Mouse (Mus musculus) liver, embryonic 13.5 days (tissue): Measurements from ENCODE around the gene Olfr597. TPM values are rescaled to one million over a fixed set of nuclear protein-coding genes. Genes with fewer than 3 reads are reported as not detected.
"Not testable (repeated sequence)": the region's sequence is repeated elsewhere in the genome, so short reads cannot be mapped to it uniquely, and the experiment has no call there.

Experiments used
- ATAC-seq: fragments of 200-750 bp; cut with Nextera tagmentation; 2 replicates; pipeline ENCODE4 v1.8.0; 2017; ENCODE audit warnings: low read depth, mild to moderate bottlenecking, moderate number of reproducible peaks, moderate library complexity
- DNase-seq: peaks from one replicate; pipeline ENCODE4 v3.0.0; 2022
- H3K27ac ChIP-seq: fragments of 300-500 bp; sonication (generic); 2 replicates; pipeline ENCODE4 v1.5.1; 2015; ENCODE audit warnings: moderate library complexity, mild to moderate bottlenecking, inconsistent platforms
- H3K27me3 ChIP-seq: fragments of 300-500 bp; sonication (generic); 2 replicates; pipeline ENCODE4 v1.6.1; 2015; ENCODE audit warnings: mild to moderate bottlenecking, inconsistent platforms
- H3K36me3 ChIP-seq: fragments of 300-500 bp; sonication (generic); 2 replicates; pipeline ENCODE4 v1.6.1; 2015; ENCODE audit warnings: mild to moderate bottlenecking, inconsistent platforms
- H3K4me1 ChIP-seq: fragments of 300-500 bp; sonication (generic); replicated peaks from 2 replicates; pipeline ENCODE4 v1.6.1; 2015; ENCODE audit warnings: inconsistent platforms
- H3K4me2 ChIP-seq: fragments of 300-500 bp; sonication (generic); 2 replicates; pipeline ENCODE4 v1.6.1; 2015; ENCODE audit warnings: inconsistent platforms, mild to moderate bottlenecking, moderate library complexity
- H3K4me3 ChIP-seq: fragments of 300-500 bp; sonication (generic); replicated peaks from 2 replicates; pipeline ENCODE4 v1.5.1; 2015; ENCODE audit warnings: mild to moderate bottlenecking, inconsistent platforms
- H3K9ac ChIP-seq: fragments of 300-500 bp; sonication (generic); 2 replicates; pipeline ENCODE4 v1.6.1; 2015; ENCODE audit warnings: mild to moderate bottlenecking, inconsistent platforms
- H3K9me3 ChIP-seq: fragments of 300-500 bp; sonication (generic); replicated peaks from 2 replicates; pipeline ENCODE4 v1.6.1; 2016; ENCODE audit warnings: inconsistent platforms
- WGBS: fragments of 180-500 bp; shearing (Covaris S2); methylation state at CpG from one replicate; pipeline ENCODE4 v1.1.7; 2015; ENCODE audit not compliant: insufficient replicate concordance; 5-methylcytosine and 5-hydroxymethylcytosine counted together
- microRNA-seq: library from miRNA; unstranded; fragments of <30 nt; microRNA quantifications from one replicate; pipeline ENCODE4, GENCODE M21; 2016
- polyA plus RNA-seq: library from polyadenylated mRNA; unstranded; fragments of >200 nt; fragmentation: Nextera tagmentation; extraction: Ambion mirVana; gene quantifications from 2 replicates; pipeline ENCODE4 v1.2.1, GENCODE M21; 2015

Olfr597 gene
- not detected in 2 replicates for polyA plus RNA-seq

DNA sequence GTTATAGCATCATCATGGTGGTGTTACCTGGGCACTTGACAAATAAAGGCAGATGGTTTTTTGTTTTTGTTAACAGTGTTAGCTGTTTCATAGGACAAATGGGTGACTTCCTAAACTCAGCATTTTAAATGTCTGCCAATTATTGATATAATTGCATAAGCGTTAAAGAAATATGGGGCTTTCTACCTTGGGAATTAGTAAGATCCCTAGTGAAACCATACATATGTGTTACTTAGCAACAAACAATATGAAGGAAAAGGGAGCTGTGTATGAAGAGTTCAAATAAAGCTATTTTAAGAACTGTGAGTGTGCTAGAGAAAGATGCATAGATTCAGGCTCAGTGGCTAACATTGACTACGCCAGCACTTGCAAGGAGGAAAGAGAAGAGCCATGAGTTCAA lies at the start of gene Olfr597:
Gene Olfr597 (plus strand): TSS at position 301 of the 400 bp plus-strand sequence.
- 66% methylated on average over 2 of the region's 2 CpGs for WGBS
- not testable (repeated sequence) for H3K4me3 ChIP-seq, H3K27me3 ChIP-seq, DNase-seq, H3K27ac ChIP-seq, H3K36me3 ChIP-seq, H3K4me2 ChIP-seq, H3K9me3 ChIP-seq, ATAC-seq, H3K9ac ChIP-seq, H3K4me1 ChIP-seq

DNA sequence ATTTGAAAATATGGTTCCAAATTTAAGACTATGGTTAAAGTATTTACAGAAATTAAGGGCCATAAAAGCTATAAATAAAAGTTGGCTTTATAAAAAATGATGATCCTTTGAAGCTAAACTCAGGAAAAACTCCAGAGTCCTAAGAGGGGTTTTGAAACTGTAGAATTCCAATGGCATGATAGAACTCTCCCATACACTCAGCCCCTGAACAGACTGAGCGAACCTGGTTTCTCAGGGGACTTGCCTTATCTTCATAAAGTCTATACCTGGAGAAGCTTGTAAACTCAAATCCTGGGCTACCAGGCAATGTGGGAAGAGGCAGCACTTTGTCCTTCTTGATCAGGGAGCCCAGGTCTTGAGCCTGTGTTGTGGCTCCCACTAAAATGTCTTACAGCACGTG lies 10.8 kb upstream of the Olfr597 start, which contains the start of gene Olfr596:
Gene Olfr596 (plus strand): TSS at position 301 of the 400 bp plus-strand sequence.
- DNase-seq, H3K9me3 ChIP-seq, H3K4me1 ChIP-seq, ATAC-seq, H3K9ac ChIP-seq, H3K27ac ChIP-seq, H3K27me3 ChIP-seq, H3K36me3 ChIP-seq, H3K4me2 ChIP-seq, H3K4me3 ChIP-seq: not testable (repeated sequence)
- 68% methylated on average over 2 of the region's 2 CpGs for WGBS

DNA sequence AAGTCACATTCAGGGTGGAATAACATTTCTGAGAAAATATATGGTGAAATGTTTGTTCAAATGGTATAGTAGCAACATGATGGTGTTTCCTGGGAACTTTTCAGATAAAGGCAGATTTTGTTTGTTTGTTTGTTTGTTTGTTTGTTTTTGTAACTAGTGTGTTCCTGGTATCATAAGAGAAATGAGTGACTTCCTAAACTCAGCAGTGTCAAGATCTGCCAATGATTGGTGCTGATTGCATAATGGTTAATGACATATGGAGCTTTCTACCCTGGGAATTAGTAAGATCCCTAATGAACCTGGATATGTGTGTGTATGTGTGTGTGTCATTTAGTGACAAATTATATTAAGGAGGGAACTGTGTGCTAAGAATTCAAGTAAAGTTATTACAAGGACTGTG lies 7.2 kb downstream of the Olfr597 start, which contains the start of gene Olfr598:
Gene Olfr598 (plus strand): TSS at position 301 of the 400 bp plus-strand sequence.
- DNase-seq (no peak), ATAC-seq (no peak)
- H3K27ac ChIP-seq: no peak within 1 kb of the TSS
- no peak within 1 kb of the TSS for H3K4me2 ChIP-seq
- H3K4me1 ChIP-seq: no peaks in the 10 kb centered on the region
- no peaks in the 10 kb centered on the region for H3K27me3 ChIP-seq
- H3K9ac ChIP-seq: no peak within 1 kb of the TSS
- no peaks in the 10 kb centered on the region for H3K9me3 ChIP-seq
- no peak within 1 kb of the TSS for H3K4me3 ChIP-seq
- H3K36me3 ChIP-seq: no peaks in the 10 kb centered on the region

DNA sequence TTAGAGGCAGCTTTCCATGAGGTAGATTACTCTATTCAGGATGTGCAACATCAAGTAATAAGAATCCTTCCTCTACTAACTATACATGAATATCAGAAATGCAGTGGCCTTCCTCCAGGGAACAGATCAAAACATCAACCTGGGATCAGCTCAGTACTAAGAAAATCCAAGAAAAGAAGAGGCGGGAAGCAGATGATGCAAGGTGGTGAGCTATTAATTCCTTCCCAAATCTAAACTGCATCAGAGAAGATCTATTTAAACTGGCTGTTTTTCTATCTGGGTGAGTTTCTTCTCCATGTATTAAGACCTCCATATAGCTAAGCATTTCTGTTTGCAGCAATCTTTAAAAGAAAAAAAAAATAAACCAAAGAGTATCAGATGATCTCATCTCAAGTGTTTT lies 19.5 kb downstream of the Olfr597 start, which contains the start of gene Olfr599:
Gene Olfr599 (plus strand): TSS at position 301 of the 400 bp plus-strand sequence.
- DNase-seq: no peak
- WGBS: 67% methylated on average over 1 of the region's 1 CpGs
- Histone ChIP-seq H3K27me3 (no peaks in the 10 kb centered on the region), H3K9me3 (0 out of 2 replicates have a peak, but pooled peaks cover 4% of the 10 kb centered on the region), H3K36me3 (no peaks in the 10 kb centered on the region), H3K4me3 (no peak within 1 kb of the TSS), H3K9ac (no peak within 1 kb of the TSS), H3K4me2 (no peak within 1 kb of the TSS), H3K4me1 (no peaks in the 10 kb centered on the region), H3K27ac (no peak within 1 kb of the TSS)
- no peak for ATAC-seq

DNA sequence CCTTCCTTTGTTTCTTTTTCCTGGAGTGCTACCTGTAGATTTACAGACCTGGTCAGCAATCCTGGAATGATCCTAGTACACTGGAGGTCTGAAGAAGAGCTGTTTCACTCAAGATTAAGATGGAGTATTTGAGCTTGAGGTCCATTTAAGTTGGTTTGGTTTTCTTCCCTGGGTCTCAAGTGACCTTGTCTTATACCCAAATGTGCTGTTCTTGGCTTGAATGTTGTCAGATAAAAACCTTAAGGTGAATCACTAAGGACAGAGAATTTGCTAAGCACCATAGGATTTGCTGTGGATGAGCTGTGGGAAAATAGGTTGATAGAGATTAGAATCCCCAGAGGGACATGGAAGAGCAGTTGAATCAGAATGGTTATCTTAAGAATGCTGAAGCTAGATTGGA lies 33.5 kb downstream of the Olfr597 start, which contains the start of gene Olfr600:
Gene Olfr600 (minus strand): TSS at position 101 of the 400 bp plus-strand sequence.
- H3K4me2 ChIP-seq: no peak within 1 kb of the TSS
- DNase-seq: no peak
- no peaks in the 10 kb centered on the region for H3K9me3 ChIP-seq
- H3K27ac ChIP-seq: no peak within 1 kb of the TSS
- no peaks in the 10 kb centered on the region for H3K27me3 ChIP-seq
- no peaks in the 10 kb centered on the region for H3K36me3 ChIP-seq
- no peaks in the 10 kb centered on the region for H3K4me1 ChIP-seq
- H3K9ac ChIP-seq: no peak within 1 kb of the TSS
- no peak within 1 kb of the TSS for H3K4me3 ChIP-seq
- no peak for ATAC-seq

DNA sequence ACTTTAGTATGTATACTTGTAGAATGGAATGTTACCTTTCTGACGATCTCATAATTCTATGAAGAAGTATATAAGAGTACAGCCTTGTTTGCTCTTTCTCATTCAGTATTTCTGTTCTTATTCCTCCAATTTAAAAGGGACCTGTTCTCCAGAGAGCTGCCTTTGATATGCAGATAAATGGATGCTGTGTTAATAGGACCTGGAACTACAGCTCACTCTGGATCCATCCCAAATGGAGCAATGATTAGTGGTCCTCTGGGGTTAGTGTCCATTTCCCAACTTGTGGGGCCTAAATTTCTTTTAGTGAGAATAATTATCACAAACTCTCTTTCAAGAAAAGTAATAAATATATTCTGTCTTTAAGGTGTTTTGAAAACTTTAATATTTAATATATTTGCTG lies 46.4 kb downstream of the Olfr597 start, which contains the start of gene Olfr601:
Gene Olfr601 (minus strand): TSS at position 101 of the 400 bp plus-strand sequence.
- no peak for ATAC-seq
- WGBS: 63% methylated on average over 1 of the region's 1 CpGs

More for the DNA sequence above, 46.4 kb downstream of the Olfr597 start, which contains the start of gene Olfr601:
- DNase-seq: no peak
- H3K9ac ChIP-seq: no peak within 1 kb of the TSS
- H3K4me2 ChIP-seq: no peak within 1 kb of the TSS
- no peaks in the 10 kb centered on the region for H3K27me3 ChIP-seq
- no peaks in the 10 kb centered on the region for H3K36me3 ChIP-seq
- H3K9me3 ChIP-seq: no peaks in the 10 kb centered on the region
- no peak within 1 kb of the TSS for H3K4me3 ChIP-seq
- no peaks in the 10 kb centered on the region for H3K4me1 ChIP-seq
- H3K27ac ChIP-seq: no peak within 1 kb of the TSS

Small RNA genes within 50 kb of the gene (microRNA-seq; reads per million reads assigned to microRNA genes)
- not detected for gene Gm23550

Other genes starting within 250 kb of the Olfr597 start
- not detected in 2 replicates for gene Olfr584, start 234.4 kb upstream of the Olfr597 start, polyA plus RNA-seq
- not detected in 2 replicates for gene Olfr585, start 218.6 kb upstream of the Olfr597 start, polyA plus RNA-seq
- not detected in 2 replicates for gene Olfr586, start 190.7 kb upstream of the Olfr597 start, polyA plus RNA-seq
- not detected in 2 replicates for gene Olfr588-ps1, start 175.4 kb upstream of the Olfr597 start, polyA plus RNA-seq
- gene Olfr589, start 160.0 kb upstream of the Olfr597 start, polyA plus RNA-seq: not detected in 2 replicates
- gene Olfr591, start 138.0 kb upstream of the Olfr597 start, polyA plus RNA-seq: not detected in 2 replicates
- not detected in 2 replicates for gene Olfr592, start 131.5 kb upstream of the Olfr597 start, polyA plus RNA-seq
- not detected in 2 replicates for gene Olfr593, start 104.5 kb upstream of the Olfr597 start, polyA plus RNA-seq
- not detected in 2 replicates for gene Olfr594, start 99.3 kb upstream of the Olfr597 start, polyA plus RNA-seq
- not detected in 2 replicates for gene Usp17ld, start 63.8 kb upstream of the Olfr597 start, polyA plus RNA-seq
- not detected in 2 replicates for gene Olfr596, start 10.7 kb upstream of the Olfr597 start, polyA plus RNA-seq
- gene Olfr598, start 7.3 kb downstream of the Olfr597 start, polyA plus RNA-seq: not detected in 2 replicates
- gene Olfr599, start 19.6 kb downstream of the Olfr597 start, polyA plus RNA-seq: not detected in 2 replicates
- not detected in 2 replicates for gene Olfr600, start 33.4 kb downstream of the Olfr597 start, polyA plus RNA-seq
- gene Olfr601, start 46.3 kb downstream of the Olfr597 start, polyA plus RNA-seq: not detected in 2 replicates
- gene Olfr603, start 69.9 kb downstream of the Olfr597 start, polyA plus RNA-seq: not detected in 2 replicates
- gene Usp17lc, start 98.8 kb downstream of the Olfr597 start, polyA plus RNA-seq: not detected in 2 replicates
- gene Olfr605, start 129.1 kb downstream of the Olfr597 start, polyA plus RNA-seq: not detected in 2 replicates
- gene Olfr606, start 132.7 kb downstream of the Olfr597 start, polyA plus RNA-seq: not detected in 2 replicates
- not detected in 2 replicates for gene Olfr607, start 147.8 kb downstream of the Olfr597 start, polyA plus RNA-seq
- gene Olfr608, start 153.6 kb downstream of the Olfr597 start, polyA plus RNA-seq: not detected in 2 replicates
- not detected in 2 replicates for gene Olfr609, start 181.7 kb downstream of the Olfr597 start, polyA plus RNA-seq
- gene Olfr610, start 195.8 kb downstream of the Olfr597 start, polyA plus RNA-seq: not detected in 2 replicates
- not detected in 2 replicates for gene Olfr611, start 204.5 kb downstream of the Olfr597 start, polyA plus RNA-seq
- not detected in 2 replicates for gene Olfr612, start 226.4 kb downstream of the Olfr597 start, polyA plus RNA-seq
- gene Olfr613, start 231.8 kb downstream of the Olfr597 start, polyA plus RNA-seq: not detected in 2 replicates
- gene Olfr615, start 239.8 kb downstream of the Olfr597 start, polyA plus RNA-seq: not detected in 2 replicates